Mouse (Mus musculus): ENCODE results near the gene Gng12. TPM values are rescaled to one million over a fixed set of nuclear protein-coding genes. Genes with fewer than 3 reads are reported as not detected.

The Gng12 gene
- total RNA-seq, 2 experiments from 2014 or later: 40.6 to 42.9 TPM

- no peak for DNase-seq
These were observed 160.8 kb downstream of the Gng12 start for GRCm38 (mm10) chr6:67056889-67057564.

GRCm38 (mm10) chr6:67057574-67057973 lies 161.4 kb downstream of the Gng12 start:
- no peak for DNase-seq

- no peak for DNase-seq
These were observed 161.9 kb downstream of the Gng12 start for GRCm38 (mm10) chr6:67057991-67058696.

GRCm38 (mm10) chr6:67060057-67060456 lies 163.9 kb downstream of the Gng12 start:
- DNase-seq: no peak

GRCm38 (mm10) chr6:67069219-67069762 lies 173.1 kb downstream of the Gng12 start:
- DNase-seq: no peak

- DNase-seq: no peak
These were observed 173.7 kb downstream of the Gng12 start for GRCm38 (mm10) chr6:67069800-67070315.

Other genes with a start within 250 kb of the Gng12 start
- not detected for gene Vmn1r35, start 210.5 kb upstream of the Gng12 start, total RNA-seq (2021)
- gene Vmn1r36, start 177.2 kb upstream of the Gng12 start, total RNA-seq (2021): not detected
- not detected for gene Vmn1r37, start 167.0 kb upstream of the Gng12 start, total RNA-seq (2021)
- gene Vmn1r38, start 113.8 kb upstream of the Gng12 start, total RNA-seq (2021): not detected
- not detected for gene Vmn1r39, start 85.8 kb upstream of the Gng12 start, total RNA-seq (2021)
- 10 to 100 TPM; 43.1 to 82.0 TPM for gene Gadd45a, start 141.1 kb downstream of the Gng12 start, total RNA-seq (2021)

All from gastrocnemius, postnatal 10 days (tissue).